Mouse (Mus musculus) heart, adult 2 months (tissue): Measurements from ENCODE around the gene Clspn. TPM values are rescaled to one million over a fixed set of nuclear protein-coding genes. Genes with fewer than 3 reads are reported as not detected.

Experiments
- DNase-seq, 2 experiments: peaks; one replicate each; pipeline ENCODE4 v3.0.0; 2021
- H3K27ac ChIP-seq: fragments of 200-600 bp; 2 replicates; pipeline ENCODE4 v1.8.1; 2022
- H3K27me3 ChIP-seq: fragments of 200-500 bp; 2 replicates; pipeline ENCODE4 v1.6.1; 2012; ENCODE audit warnings: mild to moderate bottlenecking, low read length, inconsistent platforms, mixed read lengths; ENCODE audit not compliant: control insufficient read depth, insufficient read depth
- H3K36me3 ChIP-seq: fragments of 200-500 bp; 2 replicates; pipeline ENCODE4 v1.6.1; 2012; ENCODE audit warnings: low read length, inconsistent platforms; ENCODE audit not compliant: control insufficient read depth, insufficient read depth
- H3K4me1 ChIP-seq: fragments of 200-500 bp; 2 replicates; pipeline ENCODE4 v1.6.1; 2011; ENCODE audit warnings: low read length; ENCODE audit not compliant: control insufficient read depth, insufficient read depth
- H3K4me3 ChIP-seq: fragments of 200-600 bp; 2 replicates; pipeline ENCODE4 v1.8.1; 2022
- H3K79me2 ChIP-seq: fragments of 200-500 bp; replicated peaks from 2 replicates; pipeline ENCODE4 v1.6.1; 2012; ENCODE audit warnings: mild to moderate bottlenecking, inconsistent platforms, low read length, moderate library complexity, mixed read lengths; ENCODE audit not compliant: control insufficient read depth, insufficient read depth
- H3K9ac ChIP-seq: fragments of 200-500 bp; 2 replicates; pipeline ENCODE4 v1.6.1; 2012; ENCODE audit warnings: low read depth, mild to moderate bottlenecking, control low read depth, inconsistent platforms, low read length, mixed read lengths
- CTCF ChIP-seq: fragments of 200-600 bp; IDR thresholded peaks from 2 replicates; pipeline ENCODE4 v1.8.1; 2022; ENCODE audit warnings: antibody characterized with exemption, mild to moderate bottlenecking, moderate library complexity
- EP300 ChIP-seq: fragments of 200-500 bp; IDR thresholded peaks from 2 replicates; pipeline ENCODE4 v1.6.1; 2011; ENCODE audit warnings: low read depth, low read length, control low read depth; ENCODE audit not compliant: insufficient read depth
- POLR2A ChIP-seq: fragments of 200-500 bp; IDR thresholded peaks from 2 replicates; pipeline ENCODE4 v1.6.1; 2011; ENCODE audit warnings: mild to moderate bottlenecking, low read depth, low read length, control low read depth; ENCODE audit not compliant: insufficient read depth
- WGBS: fragments of 180-500 bp; shearing (Covaris S2); methylation state at CpG from one replicate; pipeline ENCODE4 v1.1.7; 2018; 5-methylcytosine and 5-hydroxymethylcytosine counted together
- intact Hi-C: fragments of 180-260 bp; cut with DNase I; formaldehyde crosslinking; loops from one replicate; pipeline ENCODE4 v1.15.1; 2025
- polyA plus RNA-seq: library from polyadenylated mRNA; depleted of rRNA; stranded (reverse); fragments of >200 nt; gene quantifications from 2 replicates; pipeline ENCODE4 v1.2.3, GENCODE M21; 2012
- total RNA-seq, 2 experiments: library from RNA; stranded (reverse); gene quantifications; 2 replicates each; pipeline ENCODE4 v1.2.3; 2021

Gene Clspn
- total and polyA plus RNA-seq, 3 experiments: 0.14 to 0.37 TPM; not detected in 1

GRCm38 (mm10) chr4:126599971-126600754 lies 43.4 kb downstream of the Clspn start:
- 24% methylated on average over 8 of the region's 8 CpGs for WGBS
- Histone ChIP-seq H3K27ac (no peak overlapping the region), H3K36me3 (no peaks in the 10 kb centered on the region), H3K9ac (no peak overlapping the region), H3K79me2 (no peaks in the 10 kb centered on the region), H3K27me3 (no peaks in the 10 kb centered on the region), H3K4me1 (no peaks in the 10 kb centered on the region), H3K4me3 (no peak overlapping the region)
- DNase-seq: peak; percentile 29 to 68
- TF ChIP-seq CTCF (peak; percentile 97), POLR2A (no peak), EP300 (0 out of 2 replicates have a peak, but pooled peaks have one; percentile 31)
- intact Hi-C loops: loop anchor here (1.0 to 5.0 kb wide), 4 partner anchors 48 to 239 kb away; partner anchors contain the start of gene Psmb2

DNA sequence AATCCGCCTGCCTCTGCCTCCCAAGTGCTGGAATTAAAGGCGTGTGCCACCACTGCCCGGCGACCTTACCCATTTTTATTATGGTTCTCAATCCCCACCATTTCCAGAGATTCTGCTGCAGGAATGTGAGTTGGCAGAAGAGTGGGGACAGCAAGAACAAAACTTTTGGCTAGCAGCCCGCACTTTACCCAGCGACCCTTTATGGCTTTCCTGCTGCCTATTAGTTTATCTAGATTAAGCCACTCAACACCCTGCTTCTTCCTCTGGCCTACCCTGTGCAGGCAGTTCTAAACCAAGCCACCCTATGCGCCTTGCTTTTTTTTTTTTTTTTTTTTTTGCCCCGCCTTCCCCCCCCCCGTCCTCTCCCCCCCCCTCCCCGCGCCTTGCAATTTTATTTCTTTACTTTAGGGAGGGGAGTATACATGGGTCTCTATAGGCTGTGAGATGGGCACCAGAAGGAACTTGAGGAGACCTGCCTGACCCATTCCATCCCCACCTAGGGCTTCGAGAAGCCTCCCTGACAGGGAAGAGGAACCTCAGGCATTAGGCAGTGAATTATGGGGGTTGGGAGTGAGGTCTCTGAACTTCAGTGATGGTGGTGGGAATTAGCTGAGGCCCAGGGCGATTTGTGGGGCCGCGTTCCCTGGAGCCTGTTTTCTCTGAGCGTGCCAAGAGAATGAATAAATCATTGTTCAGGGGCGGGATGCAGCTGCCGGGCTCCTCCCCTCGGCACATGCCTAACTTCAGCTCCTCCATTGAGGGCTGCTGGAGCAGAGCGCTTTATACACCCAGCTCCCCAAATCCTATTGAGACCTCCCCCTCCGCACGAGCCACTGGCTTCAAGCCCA lies 45.1 kb downstream of the Clspn start:
- Histone ChIP-seq H3K4me3 (no peak overlapping the region), H3K27ac (no peak overlapping the region), H3K79me2 (no peaks in the 10 kb centered on the region), H3K9ac (no peak overlapping the region), H3K36me3 (no peaks in the 10 kb centered on the region), H3K27me3 (no peaks in the 10 kb centered on the region), H3K4me1 (no peaks in the 10 kb centered on the region)
- no peak for TF ChIP-seq EP300
- TF ChIP-seq CTCF: no peak
- no peak for TF ChIP-seq POLR2A
- intact Hi-C loops: loop anchor here (2.0 to 5.0 kb wide), 3 partner anchors 50 to 237 kb away; partner anchors contain the start of gene Psmb2
- 24% methylated on average over 19 of the region's 22 CpGs for WGBS
- DNase-seq: peak in 1 of 2 experiments; percentile 21

- no peak for DNase-seq
- Histone ChIP-seq H3K36me3 (no peaks in the 10 kb centered on the region), H3K4me1 (no peaks in the 10 kb centered on the region), H3K9ac (no peak overlapping the region), H3K27ac (no peak overlapping the region), H3K79me2 (no peaks in the 10 kb centered on the region), H3K27me3 (no peaks in the 10 kb centered on the region), H3K4me3 (no peak overlapping the region)
- 34% methylated on average over 6 of the region's 6 CpGs for WGBS
- no peak for TF ChIP-seq POLR2A
- TF ChIP-seq CTCF: no peak
- intact Hi-C loops: loop anchor here (5.0 kb wide), 2 partner anchors 50 to 75 kb away; partner anchors contain the start of gene Psmb2
These were observed 45.7 kb downstream of the Clspn start for GRCm38 (mm10) chr4:126602445-126602762.

DNA sequence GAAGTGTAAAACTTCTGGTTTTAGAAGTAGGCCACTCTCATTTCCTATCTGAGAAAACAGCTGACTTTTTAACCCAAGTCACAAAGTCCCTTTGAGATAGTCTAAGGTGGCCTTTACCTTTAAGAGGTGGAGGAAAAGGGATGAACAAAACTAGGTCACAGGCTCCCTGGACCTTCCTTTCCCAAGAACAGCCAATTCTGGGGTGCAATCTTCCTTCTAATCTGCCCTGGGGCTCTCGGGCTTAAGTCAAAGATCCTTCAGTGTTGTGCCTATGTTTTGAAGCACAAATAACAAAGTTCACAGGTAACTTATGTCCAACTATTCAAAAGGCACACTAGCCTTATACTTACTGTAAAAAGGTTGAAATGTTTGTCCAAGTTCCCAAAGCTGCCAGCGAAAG lies 47.4 kb downstream of the Clspn start:
- H3K27ac ChIP-seq: no peak overlapping the region
- no peaks in the 10 kb centered on the region for H3K36me3 ChIP-seq
- H3K9ac ChIP-seq: no peak overlapping the region
- no peaks in the 10 kb centered on the region for H3K79me2 ChIP-seq
- H3K4me3 ChIP-seq: no peak overlapping the region
- intact Hi-C loops: loop anchor here (5.0 kb wide), 2 partner anchors 52 to 73 kb away; partner anchors contain the start of gene Psmb2
- no peak for DNase-seq
- whole genome bisulfite sequencing: 73% methylated on average over 2 of the region's 2 CpGs
- H3K27me3 ChIP-seq: no peaks in the 10 kb centered on the region
- no peaks in the 10 kb centered on the region for H3K4me1 ChIP-seq
- TF ChIP-seq POLR2A (no peak), EP300 (no peak), CTCF (no peak)

DNA sequence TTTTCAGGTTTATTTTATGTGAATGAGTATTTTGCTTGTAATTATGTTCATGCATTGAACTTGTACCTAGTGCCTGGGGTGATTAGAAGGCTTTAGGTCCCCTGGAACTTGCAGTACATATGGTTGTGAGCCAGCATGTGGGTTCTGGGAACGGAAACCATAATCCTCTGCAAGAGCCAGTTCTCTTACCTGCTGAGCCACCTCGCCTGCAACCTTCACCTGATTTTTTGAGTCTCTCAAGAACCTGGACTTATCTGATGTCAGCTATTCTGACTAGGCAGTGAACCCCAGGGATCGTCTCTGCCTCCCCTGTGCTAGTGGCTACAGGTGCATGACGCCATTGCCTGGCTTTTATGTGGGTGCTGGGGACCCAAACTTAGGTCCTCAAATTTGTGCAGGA lies 49.0 kb downstream of the Clspn start:
- TF ChIP-seq CTCF: no peak
- TF ChIP-seq POLR2A: no peak
- no peak for TF ChIP-seq EP300
- no peaks in the 10 kb centered on the region; the same call in 1 of the 2 replicates for H3K4me1 ChIP-seq
- H3K27me3 ChIP-seq: no peaks in the 10 kb centered on the region
- no peak for DNase-seq
- no peaks in the 10 kb centered on the region for H3K36me3 ChIP-seq
- H3K27ac ChIP-seq: no peak overlapping the region
- 83% methylated on average over 4 of the region's 4 CpGs for WGBS
- no peaks in the 10 kb centered on the region for H3K79me2 ChIP-seq
- no peak overlapping the region for H3K4me3 ChIP-seq
- intact Hi-C loops: no loop called here
- H3K9ac ChIP-seq: no peak overlapping the region
